Mouse (Mus musculus) ES-Bruce4 (cell line): Measurements from ENCODE around the gene Smagp.

Experiments
- CTCF ChIP-seq: IDR thresholded peaks from one replicate; pipeline ENCODE4 v1.8.1; 2011; ENCODE audit warnings: low read depth, low read length
- EP300 ChIP-seq: IDR thresholded peaks from 2 replicates; pipeline ENCODE4 v1.6.1; 2011; ENCODE audit warnings: low read depth, low read length; ENCODE audit not compliant: insufficient read depth
- POLR2A ChIP-seq: IDR thresholded peaks from one replicate; pipeline ENCODE4 v1.8.1; 2011; ENCODE audit warnings: low read length; ENCODE audit not compliant: insufficient read depth

- TF ChIP-seq CTCF (no peak), EP300 (no peak), POLR2A (no peak)
Measured at GRCm38 (mm10) chr15:100655201-100655600, 18.5 kb upstream of the Smagp start.
